Mouse (Mus musculus): ENCODE results near the gene Gm20431. TPM values are rescaled to one million over a fixed set of nuclear protein-coding genes. Genes with fewer than 3 reads are reported as not detected.
A peak's percentile ranks its signal among the peaks of the same experiment; 100 is the strongest.
"Not testable (repeated sequence)": the region's sequence is repeated elsewhere in the genome, so short reads cannot be mapped to it uniquely, and the experiment has no call there.

Gm20431 gene
- polyA plus RNA-seq, 1 experiment from 2014 or later, result 7.5 TPM

DNA sequence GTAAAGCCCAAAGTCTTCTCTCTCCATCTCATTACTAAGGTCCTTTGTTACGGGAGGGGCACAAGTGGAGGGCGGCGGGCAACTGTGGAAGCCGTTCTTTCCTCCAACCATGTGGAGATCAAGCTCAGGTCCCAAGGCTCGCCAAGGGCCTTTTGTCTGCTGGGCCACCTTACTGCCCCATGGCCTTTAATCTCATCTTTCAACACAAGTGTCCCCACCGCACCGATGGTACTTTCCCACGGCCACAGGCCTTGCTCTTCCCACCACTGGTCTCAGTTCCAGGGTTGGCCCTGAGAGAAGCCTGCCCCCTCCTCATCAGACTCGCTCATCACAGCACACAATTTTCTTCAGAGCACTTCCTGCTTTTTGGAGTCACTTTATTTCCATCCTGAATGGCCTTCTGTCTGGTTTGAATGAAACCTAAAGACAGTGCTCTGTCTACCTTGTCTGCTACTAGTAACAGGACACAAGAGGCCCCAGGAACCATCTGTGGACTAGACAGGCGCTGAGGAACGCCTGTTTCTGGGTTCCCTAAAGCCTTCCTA, 31.6 kb downstream of the Gm20431 start:
- Histone ChIP-seq H3K4me2 (peak overlapping the region; percentile 81), H3K27ac (no peak overlapping the region)
- ATAC-seq (ENCODE audit: insufficient number of reproducible peaks, insufficient read depth, low FRiP score, low TSS enrichment, low read depth), result no peak

DNA sequence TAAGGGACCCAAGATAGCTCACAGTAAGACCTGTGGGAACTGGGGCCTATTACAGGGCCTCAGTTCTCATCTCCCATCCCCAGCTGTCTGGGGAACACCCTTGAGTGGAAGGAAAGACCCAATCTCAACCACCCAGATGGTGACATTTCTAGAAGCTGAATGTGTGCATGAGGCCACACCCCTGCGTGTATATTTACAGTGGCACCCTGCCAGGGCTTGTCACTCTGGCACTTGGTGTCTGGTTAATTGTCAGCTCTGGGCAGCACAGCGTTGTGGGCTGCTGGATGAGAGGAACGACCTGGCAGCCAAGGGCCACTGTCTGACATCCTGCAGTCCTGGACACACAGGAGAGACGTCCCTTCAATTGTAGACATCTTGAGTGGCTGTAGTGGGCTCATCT, 32.4 kb downstream of the Gm20431 start:
- peak overlapping the region; percentile 2; the same call in 1 of the 2 replicates for H3K4me3 ChIP-seq (replicated peaks)
- WGBS, result 78% methylated on average over 4 of the region's 4 CpGs
- no peaks in the 10 kb centered on the region for H3K27me3 ChIP-seq
- peaks cover 29% of the 10 kb centered on the region for H3K36me3 ChIP-seq
- no peak overlapping the region for H3K27ac ChIP-seq
- H3K9me3 ChIP-seq, result no peaks in the 10 kb centered on the region
- ATAC-seq (ENCODE audit: insufficient number of reproducible peaks, insufficient read depth, low FRiP score, low TSS enrichment, low read depth), result no peak
- H3K4me1 ChIP-seq (replicated peaks), result peaks cover 41% of the 10 kb centered on the region
- no peak overlapping the region for H3K4me2 ChIP-seq
- H3K9ac ChIP-seq (replicated peaks), result no peak overlapping the region

More for the DNA sequence above, 31.6 kb downstream of the Gm20431 start:
- Histone ChIP-seq H3K4me1 (replicated peaks) (peaks cover 42% of the 10 kb centered on the region), H3K9ac (replicated peaks) (no peak overlapping the region), H3K9me3 (no peaks in the 10 kb centered on the region), H3K36me3 (peaks cover 29% of the 10 kb centered on the region), H3K4me3 (replicated peaks) (peak overlapping the region; percentile 95; the same call in 1 of the 2 replicates), H3K27me3 (no peaks in the 10 kb centered on the region)
- WGBS, result 83% methylated on average over 11 of the region's 11 CpGs

DNA sequence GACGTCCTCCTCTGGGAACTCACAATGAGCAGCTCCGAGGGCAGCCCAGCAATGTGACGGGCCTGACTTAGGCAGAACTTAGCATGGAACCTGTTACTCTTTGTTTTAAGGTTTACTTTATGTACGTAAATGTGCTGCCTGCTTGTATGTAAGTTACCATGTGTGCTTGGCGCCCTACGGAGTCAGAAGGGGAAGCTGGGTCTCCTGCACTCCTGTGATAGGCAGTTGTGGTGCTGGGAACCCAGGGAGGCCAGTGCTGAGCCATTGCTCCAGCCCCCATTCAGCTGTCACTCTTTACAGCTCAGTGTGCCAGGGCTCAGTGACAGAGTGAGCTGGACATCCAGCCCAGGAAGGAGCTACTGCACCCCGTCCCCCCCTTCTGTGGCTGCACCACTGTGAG, 34.3 kb downstream of the Gm20431 start:
- H3K4me1 ChIP-seq (replicated peaks), result peaks cover 29% of the 10 kb centered on the region
- H3K9me3 ChIP-seq, result no peaks in the 10 kb centered on the region
- no peak for ATAC-seq (ENCODE audit: insufficient number of reproducible peaks, insufficient read depth, low FRiP score, low TSS enrichment, low read depth)
- no peak overlapping the region for H3K27ac ChIP-seq
- WGBS, result 88% methylated on average over 7 of the region's 7 CpGs
- no peak overlapping the region for H3K4me2 ChIP-seq
- H3K27me3 ChIP-seq, result no peaks in the 10 kb centered on the region
- no peak overlapping the region for H3K9ac ChIP-seq (replicated peaks)
- H3K4me3 ChIP-seq (replicated peaks), result no peak overlapping the region
- peaks cover 37% of the 10 kb centered on the region for H3K36me3 ChIP-seq

DNA sequence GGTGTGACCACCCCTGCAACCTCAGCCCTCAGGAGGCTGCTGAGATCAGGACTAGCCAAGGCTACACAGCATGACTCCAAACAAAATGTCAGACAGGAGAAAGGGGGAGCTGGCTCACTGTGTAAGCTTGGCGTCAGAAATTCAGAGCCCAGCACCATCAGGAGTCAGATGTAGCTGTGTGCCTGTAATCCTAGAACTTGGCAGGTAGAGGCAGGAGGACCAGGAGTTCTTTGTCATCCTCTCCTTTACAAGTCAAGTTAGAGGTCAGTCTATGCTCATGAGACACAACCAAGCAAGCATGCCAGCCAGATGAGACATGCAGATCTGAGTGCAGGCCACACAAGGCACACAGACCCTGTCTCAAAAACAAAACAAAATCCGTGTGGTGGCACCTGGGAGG, 35.6 kb downstream of the Gm20431 start:
- H3K27ac ChIP-seq, result no peak overlapping the region
- H3K36me3 ChIP-seq, result peaks cover 47% of the 10 kb centered on the region
- no peaks in the 10 kb centered on the region for H3K27me3 ChIP-seq
- H3K4me2 ChIP-seq, result no peak overlapping the region
- H3K4me1 ChIP-seq (replicated peaks), result peaks cover 30% of the 10 kb centered on the region
- no peaks in the 10 kb centered on the region for H3K9me3 ChIP-seq
- H3K4me3 ChIP-seq (replicated peaks), result no peak overlapping the region
- 56% methylated on average over 2 of the region's 2 CpGs for WGBS
- ATAC-seq (ENCODE audit: insufficient number of reproducible peaks, insufficient read depth, low FRiP score, low TSS enrichment, low read depth), result no peak
- H3K9ac ChIP-seq (replicated peaks), result no peak overlapping the region

DNA sequence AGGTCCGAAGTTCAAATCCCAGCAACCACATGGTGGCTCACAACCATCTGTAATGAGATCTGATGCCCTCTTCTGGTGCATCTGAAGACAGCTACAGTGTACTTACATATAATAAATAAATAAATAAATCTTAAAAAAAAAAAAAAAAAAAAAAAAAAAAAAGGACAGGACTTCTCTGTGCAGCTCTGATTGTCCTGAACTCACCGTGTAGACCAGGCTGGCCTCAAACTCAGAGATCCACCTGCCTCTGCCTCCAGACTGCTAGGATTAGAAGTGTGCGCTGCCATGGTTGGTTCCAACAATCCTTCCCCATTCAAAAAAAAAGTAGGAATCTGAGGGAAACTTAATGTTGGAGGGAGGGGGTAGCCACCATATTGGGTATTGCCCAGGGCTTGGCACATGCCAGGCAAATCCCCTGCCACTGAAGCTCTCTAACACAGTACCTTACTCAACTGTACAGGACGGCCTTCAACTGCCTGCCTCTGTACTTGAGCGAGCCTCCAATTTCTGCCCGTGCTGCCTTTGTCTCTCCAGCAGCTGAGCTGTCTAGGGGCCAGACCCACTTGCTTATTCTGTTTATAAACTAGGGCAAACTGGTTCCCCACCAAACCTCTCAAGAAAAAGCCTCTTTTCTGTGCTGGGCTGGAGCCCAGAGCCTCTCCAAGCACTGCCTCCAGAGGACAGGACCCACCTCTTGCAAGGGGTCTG, 36.8 kb downstream of the Gm20431 start:
- H3K36me3 ChIP-seq, result peaks cover 52% of the 10 kb centered on the region
- no peak for ATAC-seq (ENCODE audit: insufficient number of reproducible peaks, insufficient read depth, low FRiP score, low TSS enrichment, low read depth)

DNA sequence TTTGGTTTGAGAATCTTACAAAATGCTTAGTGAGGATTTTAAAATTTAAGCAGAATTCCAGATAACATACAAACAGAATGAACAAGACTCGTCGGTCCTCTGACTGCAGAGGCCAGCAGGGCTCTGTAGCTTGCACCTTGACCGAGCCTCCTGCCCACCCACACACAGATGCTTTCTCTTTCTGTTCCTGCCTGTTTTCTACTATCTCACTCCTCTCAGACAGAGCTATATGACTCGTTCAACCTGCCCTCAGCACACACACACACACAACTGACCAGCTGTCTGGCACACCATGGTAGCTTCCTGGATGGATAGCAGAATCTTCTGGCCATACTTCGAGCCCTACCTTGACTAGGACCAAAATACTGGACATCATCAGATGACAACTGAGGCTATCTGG, 38.3 kb downstream of the Gm20431 start:
- WGBS, result 81% methylated on average over 5 of the region's 5 CpGs

More for the DNA sequence above, 36.8 kb downstream of the Gm20431 start:
- H3K4me1 ChIP-seq (replicated peaks), result peaks cover 19% of the 10 kb centered on the region
- H3K27ac ChIP-seq, result no peak overlapping the region
- 91% methylated on average over 5 of the region's 6 CpGs for WGBS
- no peaks in the 10 kb centered on the region for H3K9me3 ChIP-seq
- H3K4me3 ChIP-seq (replicated peaks), result no peak overlapping the region
- no peak overlapping the region for H3K9ac ChIP-seq (replicated peaks)
- H3K4me2 ChIP-seq, result no peak overlapping the region
- H3K27me3 ChIP-seq, result no peaks in the 10 kb centered on the region

DNA sequence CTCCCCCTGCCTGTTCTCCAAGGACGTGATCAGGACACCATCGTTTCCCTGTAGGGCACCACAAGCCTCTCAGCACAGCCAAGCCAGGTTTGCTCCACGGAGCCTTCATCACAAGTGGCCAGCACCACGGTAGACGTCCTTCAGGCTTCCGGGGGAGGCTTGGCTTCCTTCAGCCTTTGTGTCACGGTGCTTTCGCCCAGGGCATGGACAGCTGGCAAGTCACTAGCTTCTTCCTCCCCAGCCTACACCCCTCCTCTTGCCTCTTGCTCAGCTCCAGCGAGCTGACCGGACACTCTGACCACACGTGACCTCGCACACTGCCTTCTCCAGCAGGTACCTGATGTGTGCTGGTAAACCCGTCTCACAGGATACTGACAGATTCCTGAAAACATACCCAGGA, 38.9 kb downstream of the Gm20431 start:
- Histone ChIP-seq H3K9me3 (no peaks in the 10 kb centered on the region), H3K27ac (no peak overlapping the region), H3K4me1 (replicated peaks) (0 out of 2 replicates have a peak, but pooled peaks cover 12% of the 10 kb centered on the region), H3K9ac (replicated peaks) (no peak overlapping the region), H3K4me2 (no peak overlapping the region), H3K36me3 (peaks cover 44% of the 10 kb centered on the region), H3K4me3 (replicated peaks) (no peak overlapping the region), H3K27me3 (no peaks in the 10 kb centered on the region)
- ATAC-seq (ENCODE audit: insufficient number of reproducible peaks, insufficient read depth, low FRiP score, low TSS enrichment, low read depth), result no peak
- WGBS, result 89% methylated on average over 13 of the region's 13 CpGs

More for the DNA sequence above, 38.3 kb downstream of the Gm20431 start:
- Histone ChIP-seq H3K4me3 (replicated peaks) (no peak overlapping the region), H3K27ac (no peak overlapping the region), H3K4me1 (replicated peaks) (0 out of 2 replicates have a peak, but pooled peaks cover 12% of the 10 kb centered on the region), H3K9ac (replicated peaks) (no peak overlapping the region), H3K9me3 (no peaks in the 10 kb centered on the region), H3K27me3 (no peaks in the 10 kb centered on the region), H3K4me2 (no peak overlapping the region), H3K36me3 (peaks cover 43% of the 10 kb centered on the region)
- ATAC-seq (ENCODE audit: insufficient number of reproducible peaks, insufficient read depth, low FRiP score, low TSS enrichment, low read depth), result no peak

DNA sequence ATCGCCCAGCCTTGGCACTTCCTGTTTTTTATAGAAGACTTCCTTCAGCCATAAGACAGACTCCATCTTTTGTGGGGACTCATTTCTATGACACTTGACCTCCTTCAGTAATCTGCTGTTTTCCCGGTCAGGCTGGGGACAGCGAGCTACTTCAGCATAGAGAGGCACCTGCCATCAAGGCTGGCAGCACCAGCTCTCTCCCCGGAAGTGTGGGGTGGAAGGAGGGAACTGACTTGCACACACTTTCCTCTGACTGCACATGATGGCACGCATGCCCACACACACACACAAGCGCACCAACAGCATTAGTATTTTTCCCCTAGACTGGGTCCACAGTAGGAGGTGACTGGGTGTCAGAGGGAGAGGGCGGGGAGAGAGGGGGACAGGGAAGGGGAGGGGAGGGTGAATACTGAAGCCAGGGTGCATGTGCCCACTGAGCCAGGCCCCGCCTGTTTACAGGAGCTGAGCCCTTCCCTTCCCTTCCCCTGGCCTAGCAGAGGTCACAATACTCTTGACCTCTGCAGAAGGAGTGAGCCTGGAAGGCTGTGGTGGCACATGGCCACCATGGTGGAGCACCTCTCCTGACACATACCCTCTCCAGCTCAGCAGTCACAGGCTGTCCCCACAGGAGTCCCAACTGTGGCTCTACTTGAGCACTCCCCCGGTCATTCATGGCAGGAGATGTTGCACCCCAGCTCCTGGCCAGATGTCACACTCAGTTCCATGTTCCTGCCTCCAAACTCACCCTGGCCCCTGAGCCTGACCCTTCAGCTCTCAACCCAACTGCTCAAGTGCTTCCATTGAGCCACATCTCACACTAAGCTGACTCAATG, 39.8 kb downstream of the Gm20431 start:
- Histone ChIP-seq H3K36me3 (peaks cover 45% of the 10 kb centered on the region), H3K9me3 (no peaks in the 10 kb centered on the region), H3K4me1 (replicated peaks) (0 out of 2 replicates have a peak, but pooled peaks cover 12% of the 10 kb centered on the region), H3K27me3 (no peaks in the 10 kb centered on the region), H3K4me2 (no peak overlapping the region), H3K9ac (replicated peaks) (0 out of 2 replicates have a peak overlapping the region, but pooled peaks have one; percentile 23), H3K4me3 (replicated peaks) (no peak overlapping the region), H3K27ac (no peak overlapping the region)
- whole genome bisulfite sequencing, result 90% methylated on average over 9 of the region's 9 CpGs
- no peak for ATAC-seq (ENCODE audit: insufficient number of reproducible peaks, insufficient read depth, low FRiP score, low TSS enrichment, low read depth)

DNA sequence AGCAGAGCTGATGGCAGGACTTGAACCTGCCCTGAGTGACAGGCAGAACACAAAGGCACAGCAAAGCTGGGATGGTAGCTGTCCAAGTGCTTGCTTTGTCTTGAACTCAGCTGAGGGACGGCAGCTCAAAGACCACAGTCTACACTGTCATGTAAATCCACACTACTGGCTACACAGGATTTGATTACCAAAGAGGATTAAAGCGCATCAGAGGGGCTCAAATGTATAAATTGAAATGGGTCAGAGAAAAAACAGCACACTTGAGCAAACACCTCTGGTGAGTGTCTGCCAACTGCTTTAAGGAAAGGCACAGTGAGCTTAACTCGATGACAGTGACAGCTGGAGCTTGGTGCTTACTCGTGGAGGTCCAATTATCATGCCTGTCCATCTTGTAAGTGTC, 43.8 kb downstream of the Gm20431 start:
- Histone ChIP-seq H3K9me3 (0 out of 2 replicates have a peak, but pooled peaks cover 10% of the 10 kb centered on the region), H3K4me1 (replicated peaks) (0 out of 2 replicates have a peak, but pooled peaks cover 8% of the 10 kb centered on the region), H3K4me2 (no peak overlapping the region), H3K36me3 (peaks cover 81% of the 10 kb centered on the region), H3K27ac (no peak overlapping the region), H3K4me3 (replicated peaks) (no peak overlapping the region), H3K9ac (replicated peaks) (no peak overlapping the region), H3K27me3 (no peaks in the 10 kb centered on the region)
- ATAC-seq (ENCODE audit: insufficient number of reproducible peaks, insufficient read depth, low FRiP score, low TSS enrichment, low read depth), result no peak
- WGBS, result 78% methylated on average over 4 of the region's 4 CpGs

DNA sequence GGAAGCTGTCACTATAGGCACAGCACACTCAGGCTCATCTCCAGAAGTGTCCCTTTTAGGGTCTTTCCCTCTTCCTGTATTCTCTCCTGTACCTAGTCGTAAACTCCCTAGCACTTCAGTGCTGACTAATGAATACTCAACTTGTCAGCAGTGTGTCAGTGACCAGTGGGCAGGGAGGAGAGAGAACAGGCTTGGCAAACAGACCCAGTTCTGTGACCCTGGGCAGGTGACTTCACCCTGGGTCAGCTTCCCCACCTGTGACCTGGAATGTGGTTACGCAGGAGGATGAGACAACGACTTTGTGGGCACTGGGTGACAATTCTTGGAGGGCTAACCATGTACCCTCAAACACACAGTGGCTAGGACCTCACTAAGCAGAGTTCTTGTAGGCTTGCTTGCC, 44.3 kb downstream of the Gm20431 start:
- WGBS, result 84% methylated on average over 3 of the region's 3 CpGs
- Histone ChIP-seq H3K4me1 (replicated peaks) (0 out of 2 replicates have a peak, but pooled peaks cover 5% of the 10 kb centered on the region), H3K4me2 (no peak overlapping the region), H3K27ac (no peak overlapping the region), H3K27me3 (no peaks in the 10 kb centered on the region), H3K9ac (replicated peaks) (no peak overlapping the region), H3K36me3 (peaks cover 81% of the 10 kb centered on the region), H3K4me3 (replicated peaks) (no peak overlapping the region), H3K9me3 (0 out of 2 replicates have a peak, but pooled peaks cover 10% of the 10 kb centered on the region)
- no peak for ATAC-seq (ENCODE audit: insufficient number of reproducible peaks, insufficient read depth, low FRiP score, low TSS enrichment, low read depth)

DNA sequence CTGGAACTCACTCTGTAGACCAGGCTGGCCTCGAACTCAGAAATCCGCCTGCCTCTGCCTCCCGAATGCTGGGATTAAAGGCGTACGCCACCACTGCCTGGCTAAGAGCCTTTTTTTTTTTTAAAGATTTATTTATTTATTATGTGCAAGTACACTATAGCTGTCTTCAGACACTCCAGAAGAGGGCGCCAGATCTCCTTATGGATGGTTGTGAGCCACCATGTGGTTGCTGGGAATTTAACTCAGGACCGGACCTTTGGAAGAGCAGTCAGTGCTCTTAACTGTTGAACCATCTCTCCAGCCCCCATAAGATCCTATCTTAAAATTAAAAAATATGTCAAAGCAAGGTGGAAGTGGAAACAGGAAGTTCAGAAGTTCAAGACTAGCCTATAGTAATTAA, 48.0 kb downstream of the Gm20431 start:
- H3K9me3 ChIP-seq, result 0 out of 2 replicates have a peak, but pooled peaks cover 10% of the 10 kb centered on the region
- H3K27me3 ChIP-seq; H3K4me2 ChIP-seq; H3K4me3 ChIP-seq (replicated peaks); H3K4me1 ChIP-seq (replicated peaks); H3K9ac ChIP-seq (replicated peaks); H3K27ac ChIP-seq; ATAC-seq (ENCODE audit: insufficient number of reproducible peaks, insufficient read depth, low FRiP score, low TSS enrichment, low read depth): not testable (repeated sequence)
- H3K36me3 ChIP-seq, result peaks cover 91% of the 10 kb centered on the region
- WGBS, result 96% methylated on average over 7 of the region's 7 CpGs

All from limb, embryonic 12.5 days (tissue).